Mouse (Mus musculus) E14TG2a.4 (cell line): ENCODE results near the gene Tmem182.

ENCODE experiments used
- CTCF ChIP-seq: conservative IDR thresholded peaks from 2 replicates; pipeline ENCODE4 v1.5.1; 2014; ENCODE audit warnings: low read length
- NANOG ChIP-seq: IDR thresholded peaks from 2 replicates; pipeline ENCODE4 v1.6.1; 2014; ENCODE audit warnings: borderline replicate concordance, low read length, mixed read lengths
- POU5F1 ChIP-seq: IDR thresholded peaks from 2 replicates; pipeline ENCODE4 v1.6.1; 2014; ENCODE audit warnings: low read length, borderline replicate concordance

GRCm38 (mm10) chr1:40771196-40771970 lies 34.0 kb upstream of the Tmem182 start:
- TF ChIP-seq CTCF, result no peak
- TF ChIP-seq NANOG, result no peak
- TF ChIP-seq POU5F1, result no peak
